38 mouse cellular contexts compared by ENCODE assay signal in genomic region chr17:48249039-48249438, GRCm38 (mm10). TPM values are rescaled to one million over a fixed set of nuclear protein-coding genes. Genes with fewer than 3 reads are reported as not detected.
A peak's percentile ranks its signal among the peaks of the same experiment; 100 is the strongest.
DNase-seq lines count a peak whose midpoint lies in the region; ATAC-seq and TF ChIP-seq lines count a peak whose summit lies in the region.
"Had no signal": no experiment of that assay in that cellular context is flagged by ENCODE, and none has a peak within 500 bp of the region (broad histone marks: within the 10 kb centered on the region; RNA-seq: fewer than 3 reads in every experiment).

No protein-coding gene starts in this region.

- no peak for DNase-seq in frontal cortex, postnatal 36 days (ENCODE audit: low spot score in 2 of 2)
- no peak for DNase-seq in left cerebral cortex, adult 2 months (ENCODE audit: extremely low spot score in 1 of 2, low spot score in 2 of 2)
- DNase-seq in left cerebral cortex, adult 11 months (ENCODE audit: low spot score): no peak
- peak; percentile 44 for DNase-seq in NIH3T3 (ENCODE audit: low read depth)
- no peak for DNase-seq in cerebellum, postnatal 14 days
- DNase-seq in lung, postnatal 0 days (ENCODE audit: low spot score): no peak
- DNase-seq: cerebellum, adult 2 months; cerebellum, postnatal 25 days; forebrain, postnatal 0 days; gastrocnemius, postnatal 36 days; heart, postnatal 14 days; kidney, adult 18-20 months; kidney, postnatal 25 days; left cerebral cortex, postnatal 4 days; lung, postnatal 36 days; right cerebral cortex, postnatal 14 days; thymus, adult 18-20 months; thymus, postnatal 25 days had no signal

- H3K9me3 ChIP-seq in lung, postnatal 0 days (ENCODE audit: low read length): no peaks in the 10 kb centered on the region
- H3K9me3 ChIP-seq: embryonic facial prominence, embryonic 10.5 days; embryonic facial prominence, embryonic 15.5 days; forebrain, embryonic 12.5 days; hindbrain, embryonic 10.5 days; hindbrain, embryonic 15.5 days; kidney, embryonic 15.5 days; lung, embryonic 15.5 days; midbrain, embryonic 13.5 days; stomach, embryonic 15.5 days had no signal

- intact Hi-C loops in left cerebral cortex, adult 2 months (cut with DNase I): no loop called here

- no peaks in the 10 kb centered on the region for H3K27me3 ChIP-seq in myocyte (ENCODE audit: control insufficient read depth, insufficient read depth, insufficient read length)
- no peaks in the 10 kb centered on the region for H3K27me3 ChIP-seq in lung, postnatal 0 days (replicated peaks; ENCODE audit: insufficient read depth, low read length)
- H3K27me3 ChIP-seq: embryonic facial prominence, embryonic 15.5 days; hindbrain, embryonic 15.5 days; kidney, embryonic 15.5 days; lung, embryonic 15.5 days; midbrain, embryonic 13.5 days; stomach, embryonic 15.5 days had no signal

- TF ChIP-seq POLR2A in myocyte (IDR thresholded peaks at IDR 0.05; ENCODE audit: insufficient read length, low read depth): no peak

- no peak overlapping the region for H3K9ac ChIP-seq in lung, postnatal 0 days (replicated peaks; ENCODE audit: low read depth)
- H3K9ac ChIP-seq: embryonic facial prominence, embryonic 15.5 days; forebrain, embryonic 12.5 days; forebrain, postnatal 0 days; hindbrain, embryonic 15.5 days; kidney, embryonic 15.5 days; liver, embryonic 14.5 days; lung, embryonic 15.5 days; midbrain, embryonic 13.5 days; stomach, embryonic 15.5 days had no signal

- H3K4me2 ChIP-seq in myocyte (ENCODE audit: low read depth): no peak overlapping the region
- H3K4me2 ChIP-seq in lung, postnatal 0 days (replicated peaks; ENCODE audit: low read depth, low read length): no peak overlapping the region
- H3K4me2 ChIP-seq: embryonic facial prominence, embryonic 15.5 days; forebrain, embryonic 12.5 days; hindbrain, embryonic 15.5 days; kidney, embryonic 15.5 days; lung, embryonic 15.5 days; midbrain, embryonic 13.5 days; stomach, embryonic 15.5 days had no signal

- peak overlapping the region; percentile 48 for H3K27ac ChIP-seq in left cerebral cortex, adult 2 months
- no peak overlapping the region for H3K27ac ChIP-seq in lung, postnatal 0 days (ENCODE audit: low read length)
- H3K27ac ChIP-seq: embryonic facial prominence, embryonic 10.5 days; embryonic facial prominence, embryonic 15.5 days; forebrain, embryonic 12.5 days; hindbrain, embryonic 10.5 days; hindbrain, embryonic 15.5 days; kidney, embryonic 15.5 days; liver, embryonic 14.5 days; lung, embryonic 15.5 days; midbrain, embryonic 13.5 days; stomach, embryonic 15.5 days had no signal

- H3ac ChIP-seq in myocyte (ENCODE audit: control insufficient read depth, insufficient read length): no peak overlapping the region

- no peaks in the 10 kb centered on the region for H3K36me3 ChIP-seq in myocyte (ENCODE audit: control insufficient read depth, insufficient read depth)
- H3K36me3 ChIP-seq in lung, postnatal 0 days (ENCODE audit: insufficient read depth, low read length): no peaks in the 10 kb centered on the region
- H3K36me3 ChIP-seq: embryonic facial prominence, embryonic 10.5 days; embryonic facial prominence, embryonic 15.5 days; forebrain, embryonic 12.5 days; hindbrain, embryonic 10.5 days; hindbrain, embryonic 15.5 days; kidney, embryonic 15.5 days; lung, embryonic 15.5 days; midbrain, embryonic 13.5 days; stomach, embryonic 15.5 days had no signal

- no peak for TF ChIP-seq CTCF in left cerebral cortex, adult 2 months (IDR thresholded peaks at IDR 0.05)
- TF ChIP-seq CTCF in lung, postnatal 0 days (IDR thresholded peaks at IDR 0.05): no peak

- ATAC-seq in frontal cortex, adult (ENCODE audit: low TSS enrichment): peak; percentile 50; the same call in 1 of the 2 replicates
- no peak for ATAC-seq in lung, postnatal 0 days
- ATAC-seq: forebrain, postnatal 0 days; inflammation-experienced regulatory T-cells, adult 6 months; midbrain, embryonic 13.5 days had no signal

- no peak overlapping the region for H3K4me3 ChIP-seq in left cerebral cortex, adult 2 months
- no peak overlapping the region for H3K4me3 ChIP-seq in myocyte
- no peak overlapping the region for H3K4me3 ChIP-seq in lung, postnatal 0 days (ENCODE audit: low read depth, low read length)
- H3K4me3 ChIP-seq: embryonic facial prominence, embryonic 10.5 days; embryonic facial prominence, embryonic 15.5 days; forebrain, embryonic 12.5 days; hindbrain, embryonic 10.5 days; hindbrain, embryonic 15.5 days; kidney, embryonic 15.5 days; lung, embryonic 15.5 days; megakaryocyte, embryonic 14.5 days; midbrain, embryonic 13.5 days; stomach, embryonic 15.5 days had no signal

- no peaks in the 10 kb centered on the region for H3K79me2 ChIP-seq in myocyte (ENCODE audit: control insufficient read depth, insufficient read depth)

- no peaks in the 10 kb centered on the region for H3K4me1 ChIP-seq in lung, postnatal 0 days (ENCODE audit: insufficient read depth, low read depth, low read length)
- H3K4me1 ChIP-seq: embryonic facial prominence, embryonic 10.5 days; embryonic facial prominence, embryonic 15.5 days; hindbrain, embryonic 15.5 days; kidney, embryonic 15.5 days; lung, embryonic 15.5 days; midbrain, embryonic 13.5 days; stomach, embryonic 15.5 days had no signal

- no peak for TF ChIP-seq EP300 in lung, postnatal 0 days (IDR thresholded peaks at IDR 0.05)

TF ChIP-seq in myocyte, 11 proteins besides CTCF, POLR2A, EP300 and RAD21:
- TF ChIP-seq REST (IDR thresholded peaks at IDR 0.05; ENCODE audit: insufficient read depth, insufficient read length) (no peak), CEBPB (IDR thresholded peaks at IDR 0.05; ENCODE audit: insufficient read depth, poor library complexity, severe bottlenecking) (peak; percentile 78), E2F4 (IDR thresholded peaks at IDR 0.05; ENCODE audit: insufficient read depth) (no peak), USF1 (IDR thresholded peaks at IDR 0.05; ENCODE audit: low read depth) (no peak), MYOD1 (IDR thresholded peaks at IDR 0.05; ENCODE audit: control insufficient read depth in 1 of 3, insufficient read length in 2 of 3, low read depth in 2 of 3) (no peak), MYOG (IDR thresholded peaks at IDR 0.05; ENCODE audit: control insufficient read depth in 1 of 3, insufficient read depth in 1 of 3, insufficient read length in 2 of 3, low read depth in 2 of 3) (no peak)

RNA-seq across cellular contexts. Expression of gene Trem3, which starts 1.5 kb away (rescaled TPM):
- under 1 TPM; 0.36 to 0.72 TPM for total RNA-seq in left cerebral cortex, adult 2 months (2021)
- polyA plus RNA-seq in myocyte (2012; fragmentation: generic; extraction: Trizol): 2.4 TPM
- polyA plus RNA-seq in lung, postnatal 0 days (2015; fragmentation: Nextera tagmentation; extraction: Ambion mirVana): 1.7 and 2.0 TPM in 2 replicates
- total RNA-seq: forebrain, postnatal 0 days; gastrocnemius, postnatal 36 days; heart, postnatal 14 days; layer of hippocampus, adult 8-10 months; MEL had no signal
- polyA plus RNA-seq: cerebellum, adult 2 months; embryonic facial prominence, embryonic 10.5 days; embryonic facial prominence, embryonic 15.5 days; forebrain, embryonic 12.5 days; forebrain, postnatal 0 days; heart, embryonic 14.5 days; hindbrain, embryonic 10.5 days; hindbrain, embryonic 15.5 days; inflammation-experienced regulatory T-cells, adult 6 months; kidney, embryonic 15.5 days; limb, embryonic 14.5 days; midbrain, embryonic 13.5 days; neural tube, embryonic 14.5 days had no signal

RNA-seq across cellular contexts. Expression of gene Treml4, which starts 15.1 kb away (rescaled TPM):
- under 1 TPM in 1 of 2 experiments, not detected in 1; 0.34 TPM for total RNA-seq in left cerebral cortex, adult 2 months (2021)
- polyA plus RNA-seq in myocyte (2012; fragmentation: generic; extraction: Trizol): not detected
- polyA plus RNA-seq in lung, postnatal 0 days (2015; fragmentation: Nextera tagmentation; extraction: Ambion mirVana): 2.2 and 2.8 TPM in 2 replicates
- total RNA-seq: forebrain, postnatal 0 days; gastrocnemius, postnatal 36 days; layer of hippocampus, adult 8-10 months had no signal
- polyA plus RNA-seq: brain, embryonic 14.5 days; forebrain, postnatal 0 days; hindbrain, embryonic 10.5 days had no signal

RNA-seq across cellular contexts. Expression of gene Trem1, which starts 16.5 kb away (rescaled TPM):
- not detected for total RNA-seq in left cerebral cortex, adult 2 months (2021)
- not detected for polyA plus RNA-seq in myocyte (2012; fragmentation: generic; extraction: Trizol)
- polyA plus RNA-seq in lung, postnatal 0 days (2015; fragmentation: Nextera tagmentation; extraction: Ambion mirVana): 1.4 and 1.7 TPM in 2 replicates
- total RNA-seq: gastrocnemius, postnatal 36 days; layer of hippocampus, adult 8-10 months; left cerebral cortex, postnatal 4 days; MEL had no signal
- polyA plus RNA-seq: brain, embryonic 14.5 days; embryonic facial prominence, embryonic 10.5 days; embryonic facial prominence, embryonic 15.5 days; forebrain, embryonic 12.5 days; hindbrain, embryonic 10.5 days; hindbrain, embryonic 15.5 days; inflammation-experienced regulatory T-cells, adult 6 months; midbrain, embryonic 13.5 days; neural tube, embryonic 14.5 days had no signal

RNA-seq across cellular contexts. Expression of gene Treml2, which starts 50.3 kb away (rescaled TPM):
- under 1 TPM; 0.18 to 0.49 TPM for total RNA-seq in left cerebral cortex, adult 2 months (2021)
- polyA plus RNA-seq in myocyte (2012; fragmentation: generic; extraction: Trizol): not detected
- polyA plus RNA-seq in lung, postnatal 0 days (2015; fragmentation: Nextera tagmentation; extraction: Ambion mirVana): 0.40 and 0.54 TPM in 2 replicates
